ENCODE assay signal across 8 mouse cellular contexts in genomic region chr13:100491623-100492022, GRCm38 (mm10). TPM values are rescaled to one million over a fixed set of nuclear protein-coding genes. Genes with fewer than 3 reads are reported as not detected.
DNase-seq lines count a peak whose midpoint lies in the region; ATAC-seq and TF ChIP-seq lines count a peak whose summit lies in the region.

No protein-coding gene starts in this region.

- 13% methylated on average over 6 of the region's 6 CpGs for WGBS in heart, postnatal 0 days
- 15% methylated on average over 6 of the region's 6 CpGs for WGBS in bone marrow, adult 2 months
- 16% methylated on average over 6 of the region's 6 CpGs for WGBS in hindbrain, embryonic 13.5 days
- 19% methylated on average over 6 of the region's 6 CpGs for WGBS in midbrain, embryonic 13.5 days

- TF ChIP-seq POLR2A in bone marrow, adult 2 months (IDR thresholded peaks at IDR 0.05; ENCODE audit: borderline replicate concordance, control insufficient read depth, low read depth, low read length), result no peak

- peaks cover 26% of the 10 kb centered on the region for H3K36me3 ChIP-seq in heart, postnatal 0 days (replicated peaks; ENCODE audit: control insufficient read depth, insufficient read depth, low read length)
- H3K36me3 ChIP-seq in hindbrain, embryonic 13.5 days, result peaks cover 20% of the 10 kb centered on the region
- peaks cover 25% of the 10 kb centered on the region for H3K36me3 ChIP-seq in midbrain, embryonic 13.5 days

- no peak for DNase-seq in heart, postnatal 0 days (ENCODE audit: low spot score)
- DNase-seq in heart, adult 8-10 months (ENCODE audit: low spot score), result no peak
- DNase-seq in right cerebral cortex, adult 18-20 months, result no peak
- DNase-seq in thymus, postnatal 0 days (ENCODE audit: low spot score), result no peak
- DNase-seq in spleen, adult 12 weeks (ENCODE audit: low spot score), result no peak

- no peaks in the 10 kb centered on the region for H3K27me3 ChIP-seq in heart, postnatal 0 days (ENCODE audit: control insufficient read depth, insufficient read depth, low read length)
- no peaks in the 10 kb centered on the region for H3K27me3 ChIP-seq in hindbrain, embryonic 13.5 days
- no peaks in the 10 kb centered on the region for H3K27me3 ChIP-seq in midbrain, embryonic 13.5 days

- TF ChIP-seq EP300 in heart, postnatal 0 days (IDR thresholded peaks at IDR 0.05; ENCODE audit: low read depth), result no peak

- no peak for TF ChIP-seq CTCF in heart, postnatal 0 days (IDR thresholded peaks at IDR 0.05; ENCODE audit: low read depth)
- TF ChIP-seq CTCF in bone marrow, adult 2 months (IDR thresholded peaks at IDR 0.05; ENCODE audit: control insufficient read depth, insufficient read depth, low read length), result no peak

- H3K4me1 ChIP-seq in heart, postnatal 0 days (ENCODE audit: control insufficient read depth, insufficient read depth), result peaks cover 5% of the 10 kb centered on the region
- H3K4me1 ChIP-seq in bone marrow, adult 2 months (ENCODE audit: control insufficient read depth, insufficient read depth, low read length), result no peaks in the 10 kb centered on the region; the same call in 1 of the 2 replicates
- H3K4me1 ChIP-seq in hindbrain, embryonic 13.5 days (replicated peaks), result peaks cover 16% of the 10 kb centered on the region
- peaks cover 14% of the 10 kb centered on the region for H3K4me1 ChIP-seq in midbrain, embryonic 13.5 days (replicated peaks)

- H3K4me3 ChIP-seq in heart, postnatal 0 days (ENCODE audit: low read depth, low read length), result peak overlapping the region; percentile 91
- peak overlapping the region; percentile 96 for H3K4me3 ChIP-seq in bone marrow, adult 2 months (replicated peaks; ENCODE audit: control insufficient read depth, low read depth, low read length)
- H3K4me3 ChIP-seq in hindbrain, embryonic 13.5 days, result peak overlapping the region; percentile 95
- H3K4me3 ChIP-seq in midbrain, embryonic 13.5 days (replicated peaks), result peak overlapping the region; percentile 93

- ATAC-seq in heart, postnatal 0 days (ENCODE audit: insufficient read depth, low read depth), result peak; percentile 7; the same call in 1 of the 2 replicates
- peak; percentile 46; the same call in 1 of the 2 replicates for ATAC-seq in hindbrain, embryonic 13.5 days (ENCODE audit: low FRiP score)
- ATAC-seq in midbrain, embryonic 13.5 days, result peak; percentile 64

- H3K9ac ChIP-seq in heart, postnatal 0 days (replicated peaks; ENCODE audit: low read depth, low read length), result peak overlapping the region; percentile 76
- H3K9ac ChIP-seq in hindbrain, embryonic 13.5 days, result peak overlapping the region; percentile 89
- peak overlapping the region; percentile 90 for H3K9ac ChIP-seq in midbrain, embryonic 13.5 days (replicated peaks)

- H3K4me2 ChIP-seq in heart, postnatal 0 days (ENCODE audit: low read depth, low read length), result peak overlapping the region; percentile 68
- H3K4me2 ChIP-seq in hindbrain, embryonic 13.5 days, result peak overlapping the region; percentile 66
- H3K4me2 ChIP-seq in midbrain, embryonic 13.5 days (replicated peaks), result peak overlapping the region; percentile 75

- no peak overlapping the region for H3K27ac ChIP-seq in heart, postnatal 0 days (ENCODE audit: low read depth)
- H3K27ac ChIP-seq in bone marrow, adult 2 months (ENCODE audit: control insufficient read depth, insufficient read depth, low read depth, low read length, poor library complexity), result no peak overlapping the region
- H3K27ac ChIP-seq in hindbrain, embryonic 13.5 days, result peak overlapping the region; percentile 89; the same call in 1 of the 2 replicates
- peak overlapping the region; percentile 87; the same call in 1 of the 2 replicates for H3K27ac ChIP-seq in midbrain, embryonic 13.5 days

- no peaks in the 10 kb centered on the region for H3K9me3 ChIP-seq in heart, postnatal 0 days (replicated peaks; ENCODE audit: control insufficient read depth, low read length)
- no peaks in the 10 kb centered on the region for H3K9me3 ChIP-seq in hindbrain, embryonic 13.5 days
- H3K9me3 ChIP-seq in midbrain, embryonic 13.5 days, result no peaks in the 10 kb centered on the region

RNA-seq across cellular contexts. Expression of gene Gtf2h2, which starts 0.8 kb away (rescaled TPM):
- 10.2 and 15.1 TPM in 2 replicates for total RNA-seq in heart, postnatal 0 days (2014; rRNA removed; ENCODE audit: low replicate concordance)
- 32.5 and 36.2 TPM in 2 replicates for polyA plus RNA-seq in heart, postnatal 0 days (2015; fragmentation: Nextera tagmentation; extraction: Ambion mirVana)
- total RNA-seq in heart, adult 8-10 months (2022), result 10 to 100 TPM; 16.3 to 29.0 (median 21.0) TPM
- polyA plus RNA-seq in bone marrow, adult 2 months (2011; ENCODE audit: insufficient read depth, insufficient read length, low replicate concordance, missing spikeins), result 12.1 and 26.1 TPM in 2 replicates
- 73.2 and 79.5 TPM in 2 replicates for polyA plus RNA-seq in hindbrain, embryonic 13.5 days (2015; fragmentation: Nextera tagmentation; extraction: Ambion mirVana)
- polyA plus RNA-seq in midbrain, embryonic 13.5 days (2015; fragmentation: Nextera tagmentation; extraction: Ambion mirVana), result 75.9 and 79.6 TPM in 2 replicates
- polyA plus RNA-seq in thymus, postnatal 0 days (2015; fragmentation: Nextera tagmentation; extraction: Ambion mirVana), result 57.3 and 64.3 TPM in 2 replicates

RNA-seq across cellular contexts. Expression of gene Naip1, which starts 39.0 kb away (rescaled TPM):
- not detected in 2 replicates for total RNA-seq in heart, postnatal 0 days (2014; rRNA removed; ENCODE audit: low replicate concordance)
- polyA plus RNA-seq in heart, postnatal 0 days (2015; fragmentation: Nextera tagmentation; extraction: Ambion mirVana), result not detected in 2 replicates
- under 1 TPM in 1 of 4 experiments, not detected in 3; 0.46 TPM for total RNA-seq in heart, adult 8-10 months (2022)
- polyA plus RNA-seq in bone marrow, adult 2 months (2011; ENCODE audit: insufficient read depth, insufficient read length, low replicate concordance, missing spikeins), result 0.50 TPM in 1 of 2 replicates, not detected in the other
- 0.04 and 0.13 TPM in 2 replicates for polyA plus RNA-seq in hindbrain, embryonic 13.5 days (2015; fragmentation: Nextera tagmentation; extraction: Ambion mirVana)
- polyA plus RNA-seq in midbrain, embryonic 13.5 days (2015; fragmentation: Nextera tagmentation; extraction: Ambion mirVana), result not detected in 2 replicates
- polyA plus RNA-seq in thymus, postnatal 0 days (2015; fragmentation: Nextera tagmentation; extraction: Ambion mirVana), result 0.06 and 0.07 TPM in 2 replicates

Comparison
In these comparisons a context has a peak if more than half of its experiments do, and no peak if none do; other contexts are left out.
1. ATAC-seq: peak in every context shown above with its lines; median percentile 64 in midbrain, embryonic 13.5 days; 46 in hindbrain, embryonic 13.5 days; 7 in heart, postnatal 0 days.
2. H3K27ac ChIP-seq: peak in hindbrain, embryonic 13.5 days (single experiment) and midbrain, embryonic 13.5 days (single experiment); none in heart, postnatal 0 days (single experiment) and bone marrow, adult 2 months (single experiment).
3. Peak in every context shown above with its lines, with median percentiles within 50 percentile points of each other: H3K4me2 ChIP-seq, H3K4me3 ChIP-seq and H3K9ac ChIP-seq.